Mouse (Mus musculus) midbrain, embryonic 11.5 days (tissue): ENCODE measurements around the gene H2-M5. TPM values are rescaled to one million over a fixed set of nuclear protein-coding genes. Genes with fewer than 3 reads are reported as not detected.

Experiments
- ATAC-seq: fragments of 200-750 bp; cut with Nextera tagmentation; 2 replicates; pipeline ENCODE4 v1.8.0; 2017; ENCODE audit warnings: moderate TSS enrichment, moderate library complexity; ENCODE audit not compliant: low FRiP score
- DNase-seq: peaks from one replicate; pipeline ENCODE4 v3.0.0; 2015; ENCODE audit warnings: low spot score; ENCODE audit errors: missing footprints
- H3K27ac ChIP-seq: fragments of 300-500 bp; sonication (generic); 2 replicates; pipeline ENCODE4 v1.5.1; 2014; ENCODE audit warnings: low read depth, low read length
- H3K27me3 ChIP-seq: fragments of 300-500 bp; sonication (generic); 2 replicates; pipeline ENCODE4 v1.6.1; 2014; ENCODE audit warnings: mild to moderate bottlenecking, low read length, moderate library complexity, mixed read lengths; ENCODE audit not compliant: control insufficient read depth, insufficient read depth
- H3K36me3 ChIP-seq: fragments of 300-500 bp; sonication (generic); 2 replicates; pipeline ENCODE4 v1.6.1; 2014; ENCODE audit warnings: mild to moderate bottlenecking, low read length, moderate library complexity, mixed read lengths; ENCODE audit not compliant: control insufficient read depth, insufficient read depth
- H3K4me1 ChIP-seq: fragments of 300-500 bp; sonication (generic); 2 replicates; pipeline ENCODE4 v1.6.1; 2014; ENCODE audit warnings: low read length; ENCODE audit not compliant: control insufficient read depth, insufficient read depth
- H3K4me2 ChIP-seq: fragments of 300-500 bp; sonication (generic); 2 replicates; pipeline ENCODE4 v1.6.1; 2014; ENCODE audit warnings: mild to moderate bottlenecking, moderate library complexity
- H3K4me3 ChIP-seq: fragments of 300-500 bp; sonication (generic); 2 replicates; pipeline ENCODE4 v1.5.1; 2014; ENCODE audit warnings: low read depth, low read length
- H3K9ac ChIP-seq: fragments of 300-500 bp; sonication (generic); 2 replicates; pipeline ENCODE4 v1.6.1; 2014; ENCODE audit warnings: low read length
- H3K9me3 ChIP-seq: fragments of 300-500 bp; sonication (generic); 2 replicates; pipeline ENCODE4 v1.6.1; 2016; ENCODE audit warnings: low read length; ENCODE audit not compliant: control insufficient read depth
- WGBS: fragments of 180-500 bp; shearing (Covaris S2); extraction: QIAGEN DNeasy Blood & Tissue Kit; methylation state at CpG from one replicate; pipeline ENCODE4 v1.1.7; 2014; 5-methylcytosine and 5-hydroxymethylcytosine counted together
- polyA plus RNA-seq: library from polyadenylated mRNA; unstranded; fragments of >200 nt; fragmentation: Nextera tagmentation; extraction: Ambion mirVana; gene quantifications from 2 replicates; pipeline ENCODE4 v1.2.1, GENCODE M21; 2014

H2-M5 gene
- polyA plus RNA-seq, 1 experiment from 2014 or later, result 0.67 TPM

DNA sequence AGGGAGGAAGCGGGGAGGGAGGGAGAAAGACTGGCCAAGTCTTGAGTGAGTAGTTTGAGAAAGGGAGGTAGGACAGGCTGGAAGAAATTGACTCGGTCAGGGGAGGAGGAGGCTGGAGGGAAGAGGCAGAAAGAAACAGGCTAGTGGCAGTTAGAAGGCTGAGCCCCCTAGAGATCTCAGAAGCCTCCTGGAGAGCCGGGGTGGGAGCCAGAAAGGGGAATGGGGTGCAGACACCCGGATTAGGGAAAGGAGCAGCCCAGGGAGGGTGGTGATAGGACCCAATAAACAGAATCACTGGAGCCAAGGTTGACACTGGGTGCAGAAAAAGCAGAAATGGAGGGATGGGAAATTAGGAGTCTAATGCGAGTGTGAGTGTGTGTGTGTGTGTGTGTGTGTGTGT is 45.6 kb downstream of the H2-M5 start:
- WGBS, result 28% methylated on average over 5 of the region's 5 CpGs
- Histone ChIP-seq H3K4me2 (no peak overlapping the region), H3K4me3 (no peak overlapping the region), H3K9ac (no peak overlapping the region), H3K27ac (no peak overlapping the region), H3K9me3 (no peaks in the 10 kb centered on the region), H3K27me3 (peaks cover 44% of the 10 kb centered on the region), H3K36me3 (no peaks in the 10 kb centered on the region; the same call in 1 of the 2 replicates), H3K4me1 (peaks cover 15% of the 10 kb centered on the region)
- ATAC-seq (no peak), DNase-seq (no peak)

DNA sequence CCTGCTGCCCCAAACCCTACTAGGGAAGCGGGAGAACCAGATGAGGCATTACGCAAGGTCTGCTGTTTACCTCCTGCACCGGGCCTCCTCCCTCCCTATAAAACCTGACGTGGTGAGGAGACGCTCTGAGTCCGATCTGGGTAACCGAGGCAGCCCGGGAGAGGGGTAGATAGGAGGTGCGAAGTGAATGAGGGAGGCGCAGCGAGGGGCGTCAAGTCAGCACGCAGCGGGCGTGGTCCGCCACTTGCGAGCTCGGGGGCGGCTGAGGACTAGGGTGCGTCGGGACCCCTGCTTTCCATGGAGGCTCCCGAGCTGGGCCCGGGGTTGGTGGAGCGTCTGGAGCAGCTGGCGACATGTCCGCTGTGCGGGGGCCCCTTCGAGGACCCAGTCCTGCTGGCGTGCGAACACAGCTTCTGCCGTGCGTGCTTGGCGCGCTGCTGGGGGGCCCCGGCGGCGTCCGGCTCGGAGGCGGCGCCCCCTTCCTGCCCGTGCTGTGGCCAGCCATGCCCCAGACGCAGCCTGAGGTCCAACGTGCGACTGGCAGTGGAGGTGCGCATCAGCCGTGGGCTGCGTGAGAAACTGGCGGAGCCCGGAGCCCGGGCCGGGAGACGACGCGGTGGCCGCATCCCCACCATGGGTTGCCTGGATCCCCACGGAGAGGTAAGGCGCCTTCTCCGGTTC is 46.4 kb downstream of the H2-M5 start, which contains the start of gene Rnf39:
TSS of gene Rnf39 (plus strand) at position 128 of the 681 bp plus-strand sequence.
- peak within 1 kb of the TSS; percentile 53 for H3K4me2 ChIP-seq
- WGBS, result 3% methylated on average over 51 of the region's 59 CpGs
- peak within 1 kb of the TSS; percentile 44 for H3K9ac ChIP-seq
- peak within 1 kb of the TSS; percentile 30 for H3K4me3 ChIP-seq
- no peak within 1 kb of the TSS for H3K27ac ChIP-seq
- H3K9me3 ChIP-seq, result no peaks in the 10 kb centered on the region
- peaks cover 44% of the 10 kb centered on the region for H3K27me3 ChIP-seq
- ATAC-seq (no peak), DNase-seq (peak; percentile 89)
- no peaks in the 10 kb centered on the region for H3K36me3 ChIP-seq
- H3K4me1 ChIP-seq, result peaks cover 15% of the 10 kb centered on the region

DNA sequence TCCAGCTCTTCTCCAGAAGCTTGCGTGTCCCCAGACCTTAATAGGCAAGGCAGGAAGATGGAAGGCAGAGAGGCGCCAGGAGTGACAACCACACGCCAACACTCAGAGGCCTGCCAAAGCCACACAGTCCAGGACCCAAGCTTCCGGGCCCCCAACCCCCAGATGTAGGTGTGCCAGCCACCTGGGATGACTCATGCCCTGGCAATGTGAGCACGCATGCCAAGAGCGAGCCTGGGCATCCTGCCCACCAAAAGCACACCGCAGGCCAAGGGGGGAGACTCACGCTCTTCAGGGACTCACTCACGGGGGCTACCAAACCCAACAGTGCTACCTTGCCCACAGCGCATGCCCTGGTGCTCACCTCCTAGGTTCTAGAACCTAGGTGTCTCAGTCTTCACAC is 46.9 kb downstream of the H2-M5 start:
- ATAC-seq, result no peak
- H3K9ac ChIP-seq, result no peak overlapping the region
- H3K27me3 ChIP-seq, result peaks cover 44% of the 10 kb centered on the region
- H3K4me2 ChIP-seq, result peak overlapping the region; percentile 53
- H3K36me3 ChIP-seq, result no peaks in the 10 kb centered on the region
- no peaks in the 10 kb centered on the region for H3K9me3 ChIP-seq
- DNase-seq, result no peak
- H3K27ac ChIP-seq, result no peak overlapping the region
- H3K4me3 ChIP-seq, result peak overlapping the region; percentile 30
- H3K4me1 ChIP-seq, result peaks cover 10% of the 10 kb centered on the region
- WGBS, result 66% methylated on average over 10 of the region's 10 CpGs

DNA sequence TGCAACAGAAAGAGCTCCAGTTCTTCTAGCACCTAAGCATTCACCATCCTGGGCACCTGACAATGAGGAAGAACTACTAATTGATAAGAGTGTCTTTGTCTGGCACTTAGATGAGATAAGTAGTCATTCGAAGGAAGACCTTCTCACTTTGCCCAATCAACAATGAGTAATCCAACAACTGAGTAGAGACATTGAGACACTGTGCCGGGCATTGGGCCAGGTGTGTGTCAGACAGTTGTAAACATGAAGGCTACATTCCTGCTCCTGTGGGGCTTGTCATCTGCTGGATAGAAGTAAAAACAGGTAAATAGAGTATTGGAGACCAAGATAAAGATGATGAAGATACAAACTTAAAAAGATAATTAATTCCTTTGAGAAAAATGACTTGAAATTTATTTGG is 51.3 kb downstream of the H2-M5 start:
- WGBS, result 92% methylated on average over 2 of the region's 2 CpGs
- DNase-seq, result no peak
- Histone ChIP-seq H3K4me3 (no peak overlapping the region), H3K36me3 (no peaks in the 10 kb centered on the region), H3K9ac (no peak overlapping the region), H3K4me1 (peaks cover 6% of the 10 kb centered on the region), H3K27ac (no peak overlapping the region), H3K27me3 (peaks cover 14% of the 10 kb centered on the region), H3K9me3 (no peaks in the 10 kb centered on the region), H3K4me2 (no peak overlapping the region)
- no peak for ATAC-seq

Other genes with a start within 250 kb of the H2-M5 start
- not detected in 2 replicates for gene H2-M10.5, start 216.6 kb downstream of the H2-M5 start, polyA plus RNA-seq
- not detected in 2 replicates for gene H2-M10.6, start 177.4 kb downstream of the H2-M5 start, polyA plus RNA-seq
- gene Trim26, start 152.4 kb downstream of the H2-M5 start, polyA plus RNA-seq, result 32.4 and 35.0 TPM in 2 replicates
- gene Trim15, start 122.3 kb downstream of the H2-M5 start, polyA plus RNA-seq, result 0.48 and 0.51 TPM in 2 replicates
- gene Trim10, start 120.0 kb downstream of the H2-M5 start, polyA plus RNA-seq, result 7.7 and 8.1 TPM in 2 replicates
- not detected in 2 replicates for gene Trim40, start 99.4 kb downstream of the H2-M5 start, polyA plus RNA-seq
- gene Trim31, start 91.4 kb downstream of the H2-M5 start, polyA plus RNA-seq, result not detected in 2 replicates
- 0.46 TPM in 2 replicates for gene Rnf39, start 46.6 kb downstream of the H2-M5 start, polyA plus RNA-seq
- gene Ppp1r11, start 37.8 kb downstream of the H2-M5 start, polyA plus RNA-seq, result 152 and 157 TPM in 2 replicates
- 83.5 and 86.7 TPM in 2 replicates for gene Znrd1, start 31.0 kb downstream of the H2-M5 start, polyA plus RNA-seq
- 8.5 and 9.4 TPM in 2 replicates for gene Znrd1as, start 30.9 kb downstream of the H2-M5 start, polyA plus RNA-seq
- 0.39 TPM in 1 of 2 replicates, not detected in the other for gene 2410137M14Rik, start 8.3 kb downstream of the H2-M5 start, polyA plus RNA-seq
- 89.9 and 102 TPM in 2 replicates for gene Zfp57, start 11.6 kb upstream of the H2-M5 start, polyA plus RNA-seq
- 0.18 and 0.42 TPM in 2 replicates for gene Mog, start 33.9 kb upstream of the H2-M5 start, polyA plus RNA-seq
- 14.3 and 14.5 TPM in 2 replicates for gene Gabbr1, start 56.4 kb upstream of the H2-M5 start, polyA plus RNA-seq
- gene Olfr90, start 99.0 kb upstream of the H2-M5 start, polyA plus RNA-seq, result not detected in 2 replicates
- gene Olfr91, start 108.7 kb upstream of the H2-M5 start, polyA plus RNA-seq, result not detected in 2 replicates
- gene Olfr92, start 130.6 kb upstream of the H2-M5 start, polyA plus RNA-seq, result not detected in 2 replicates
- gene Olfr93, start 172.0 kb upstream of the H2-M5 start, polyA plus RNA-seq, result not detected in 2 replicates
- gene Ubd, start 204.4 kb upstream of the H2-M5 start, polyA plus RNA-seq, result not detected in 2 replicates
- not detected in 2 replicates for gene Olfr94, start 211.5 kb upstream of the H2-M5 start, polyA plus RNA-seq
- not detected in 2 replicates for gene Olfr95, start 223.6 kb upstream of the H2-M5 start, polyA plus RNA-seq
- not detected in 2 replicates for gene Olfr96, start 230.6 kb upstream of the H2-M5 start, polyA plus RNA-seq
- gene Olfr97, start 247.8 kb upstream of the H2-M5 start, polyA plus RNA-seq, result not detected in 2 replicates